Mouse (Mus musculus): Measurements from ENCODE around the gene Rae1.

The Rae1 gene

DNA sequence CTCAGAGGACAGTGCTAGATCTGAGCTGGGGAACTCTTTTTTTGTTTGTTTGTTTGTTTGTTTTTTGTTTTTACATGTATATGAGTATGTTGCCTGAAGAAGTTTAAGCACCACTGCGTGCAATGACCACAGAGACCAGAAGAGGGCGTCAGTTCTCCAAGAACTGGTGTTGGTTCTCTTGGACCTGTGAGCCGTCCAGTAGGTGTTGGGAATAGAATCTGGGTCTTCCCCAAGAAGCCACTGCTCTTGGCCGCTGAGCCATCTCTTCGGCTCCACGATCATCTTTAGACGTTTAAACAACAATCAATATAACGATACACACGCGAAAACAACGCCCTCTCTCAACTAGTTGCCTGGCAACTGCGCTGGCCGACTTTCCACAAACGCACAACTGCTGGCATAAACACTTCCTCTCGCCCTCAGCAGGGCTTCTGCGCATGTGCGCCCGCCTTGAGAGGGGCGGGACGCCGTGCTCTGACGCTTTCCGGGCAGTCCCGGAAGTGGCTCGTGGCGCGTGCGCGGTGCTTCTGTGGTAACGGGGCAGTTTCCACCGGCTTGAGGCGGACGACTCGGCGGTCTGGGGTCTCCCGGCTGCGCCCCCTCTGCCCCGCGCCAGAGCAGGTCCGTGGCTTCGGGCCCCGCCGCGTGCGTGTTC lies at the start of gene Rae1:
Gene Rae1, plus strand, starts transcription at position 488 of the 655 bp plus-strand sequence.
- in situ Hi-C loops (cut with MboI; ENCODE audit: low pct_unique_long_range_greater_than_20kb in 1 of 2, low sequenced_read_pairs in 2 of 2, unreplicated experiment in 1 of 2), result loop anchor here (5.0 to 25.0 kb wide), 3 partner anchors 83 to 512 kb away; no protein-coding TSS in a partner anchor

DNA sequence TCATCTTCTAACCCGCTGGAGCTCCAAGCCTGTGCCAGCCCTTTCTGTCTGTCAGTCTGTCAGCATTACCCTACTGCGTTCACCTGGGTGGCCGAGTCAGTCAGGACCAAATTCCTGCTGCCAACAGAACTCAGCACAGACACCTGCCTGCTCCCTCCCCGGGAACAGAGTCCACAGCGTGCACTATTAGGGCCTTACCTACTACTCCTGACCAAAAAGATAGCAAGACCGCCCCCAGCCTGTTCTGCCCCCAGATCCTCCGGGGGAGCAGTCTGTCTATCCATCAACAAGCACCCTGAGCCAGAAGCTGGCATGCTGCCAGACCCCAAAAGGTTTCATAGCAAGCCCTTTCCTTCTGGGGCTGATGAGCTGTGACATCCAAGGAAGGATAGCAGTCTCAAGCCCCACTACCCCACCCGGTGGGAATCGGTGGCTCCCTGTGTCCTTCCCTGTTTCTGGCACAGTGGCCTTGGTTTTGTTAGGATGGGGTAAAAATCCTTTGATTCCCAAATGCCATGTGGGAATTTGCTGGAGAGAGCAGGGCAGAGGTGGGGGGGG lies 49.7 kb upstream of the Rae1 start:
- in situ Hi-C loops (cut with MboI; ENCODE audit: low pct_unique_long_range_greater_than_20kb in 1 of 2, low sequenced_read_pairs in 2 of 2, unreplicated experiment in 1 of 2), result no loop called here

DNA sequence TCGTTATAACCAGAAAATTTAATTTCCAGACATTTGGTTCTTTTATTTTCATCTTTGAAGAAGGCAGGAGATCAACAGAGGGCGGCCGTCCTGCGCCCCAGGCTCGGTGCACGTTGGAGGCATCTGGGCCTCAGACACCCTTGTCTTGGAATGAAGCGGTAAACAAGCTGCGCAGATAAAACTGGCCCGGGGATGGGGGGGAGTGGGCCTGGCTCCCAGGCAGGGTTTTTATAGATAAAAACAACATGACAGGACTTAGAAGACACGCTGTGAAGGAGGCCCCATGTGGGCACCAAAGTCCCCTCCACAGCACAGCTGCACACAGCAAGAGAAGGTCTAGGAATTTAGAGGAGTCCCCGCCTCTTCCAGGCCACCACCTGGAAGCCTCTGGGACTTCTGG lies 49.2 kb upstream of the Rae1 start:
- in situ Hi-C loops (cut with MboI; ENCODE audit: low pct_unique_long_range_greater_than_20kb in 1 of 2, low sequenced_read_pairs in 2 of 2, unreplicated experiment in 1 of 2), result no loop called here

DNA sequence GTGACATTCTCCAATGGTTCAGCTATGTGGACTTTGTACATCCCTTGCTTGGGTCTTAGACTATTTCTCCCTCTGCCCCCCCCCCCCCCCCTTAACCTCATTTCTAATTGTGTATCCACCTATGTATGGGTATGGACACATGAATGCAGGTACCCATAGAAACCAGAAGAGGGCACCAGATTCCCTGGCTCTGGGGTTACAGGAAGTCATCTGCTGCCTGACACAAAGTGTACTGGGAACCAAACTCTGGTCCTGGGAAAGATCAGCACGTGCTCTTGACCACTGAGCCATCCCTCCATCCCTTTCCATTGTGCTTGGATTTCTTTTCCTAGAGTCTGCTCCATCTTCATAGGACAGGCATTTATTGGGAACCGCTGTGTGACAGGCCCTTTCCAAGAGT lies 47.9 kb upstream of the Rae1 start:
- in situ Hi-C loops (cut with MboI; ENCODE audit: low pct_unique_long_range_greater_than_20kb in 1 of 2, low sequenced_read_pairs in 2 of 2, unreplicated experiment in 1 of 2), result no loop called here

DNA sequence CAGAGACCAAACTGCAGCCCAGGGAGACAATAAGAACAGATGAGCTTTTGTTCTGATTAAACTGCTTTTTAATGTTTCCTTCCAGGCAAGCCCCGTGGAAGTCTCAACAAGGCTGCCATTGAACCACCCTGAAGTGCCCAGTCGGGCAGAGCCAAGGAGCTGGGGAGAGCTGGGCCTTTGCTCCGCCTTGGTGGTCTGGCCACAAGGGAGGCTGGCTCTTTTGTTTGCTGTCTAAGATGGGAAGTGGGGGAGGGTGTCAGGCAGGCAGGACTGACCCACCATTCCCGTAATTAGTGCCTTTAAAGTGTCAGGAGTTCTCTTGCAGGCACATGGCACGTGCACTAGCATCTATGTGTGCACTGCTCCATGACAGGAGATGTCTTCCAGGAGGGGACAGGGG lies 41.3 kb upstream of the Rae1 start:
- in situ Hi-C loops (cut with MboI; ENCODE audit: low pct_unique_long_range_greater_than_20kb in 1 of 2, low sequenced_read_pairs in 2 of 2, unreplicated experiment in 1 of 2), result no loop called here

DNA sequence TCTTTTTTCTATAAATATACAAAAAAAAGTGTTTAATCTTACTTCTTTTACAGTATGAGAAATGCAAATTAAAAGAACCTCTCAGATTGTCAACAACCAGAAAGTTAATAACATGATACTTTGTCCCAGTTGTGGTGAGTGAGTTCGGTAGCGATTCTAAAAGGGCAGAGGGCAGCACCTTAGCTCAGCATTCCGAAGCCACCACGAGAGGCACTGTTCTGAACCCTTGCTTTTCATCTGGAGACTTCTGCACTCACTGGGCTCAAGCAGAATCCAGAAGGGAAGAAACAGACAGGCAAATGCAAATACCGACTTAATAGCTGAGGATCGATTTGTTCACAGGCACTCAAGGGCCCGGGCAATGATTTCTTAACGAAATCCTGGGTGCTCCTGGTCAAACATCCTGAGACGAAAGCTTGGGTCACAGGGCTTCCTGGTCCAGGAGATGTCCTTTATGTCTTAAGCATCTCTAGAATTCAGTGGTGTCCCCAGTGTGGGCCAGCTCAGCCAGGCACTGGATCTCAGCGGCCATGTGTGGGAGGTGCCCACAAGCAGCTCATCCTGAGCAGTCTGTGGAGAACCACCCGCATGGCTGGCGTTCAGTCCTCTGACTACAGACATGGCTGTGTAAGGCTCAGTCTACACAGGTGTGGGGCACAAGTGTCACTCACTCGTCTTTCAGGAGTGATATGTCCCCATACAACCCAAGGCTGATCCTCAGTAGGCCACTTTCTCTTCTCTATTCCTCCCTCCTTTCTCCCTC lies 40.7 kb upstream of the Rae1 start:
- in situ Hi-C loops (cut with MboI; ENCODE audit: low pct_unique_long_range_greater_than_20kb in 1 of 2, low sequenced_read_pairs in 2 of 2, unreplicated experiment in 1 of 2), result no loop called here

DNA sequence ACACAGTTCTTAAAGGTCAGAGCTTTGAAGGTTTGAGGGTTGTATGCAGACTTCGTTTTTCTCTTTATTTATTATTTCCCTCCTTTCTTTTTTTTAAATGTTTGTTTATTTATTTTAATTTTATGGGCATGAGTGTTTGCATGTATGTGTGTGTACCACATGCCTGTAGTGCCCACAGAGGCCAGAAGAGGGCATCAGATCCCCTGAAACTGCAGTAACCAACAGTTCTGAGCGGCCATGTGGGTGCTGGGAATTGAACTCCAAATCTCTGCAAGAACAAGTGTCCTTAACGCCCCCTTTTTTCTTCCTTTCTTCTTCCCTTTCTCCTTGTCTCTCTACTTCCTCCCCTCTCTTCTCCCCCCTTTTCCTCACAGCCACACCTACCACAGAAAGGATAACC lies 39.6 kb upstream of the Rae1 start:
- in situ Hi-C loops (cut with MboI; ENCODE audit: low pct_unique_long_range_greater_than_20kb in 1 of 2, low sequenced_read_pairs in 2 of 2, unreplicated experiment in 1 of 2), result no loop called here

DNA sequence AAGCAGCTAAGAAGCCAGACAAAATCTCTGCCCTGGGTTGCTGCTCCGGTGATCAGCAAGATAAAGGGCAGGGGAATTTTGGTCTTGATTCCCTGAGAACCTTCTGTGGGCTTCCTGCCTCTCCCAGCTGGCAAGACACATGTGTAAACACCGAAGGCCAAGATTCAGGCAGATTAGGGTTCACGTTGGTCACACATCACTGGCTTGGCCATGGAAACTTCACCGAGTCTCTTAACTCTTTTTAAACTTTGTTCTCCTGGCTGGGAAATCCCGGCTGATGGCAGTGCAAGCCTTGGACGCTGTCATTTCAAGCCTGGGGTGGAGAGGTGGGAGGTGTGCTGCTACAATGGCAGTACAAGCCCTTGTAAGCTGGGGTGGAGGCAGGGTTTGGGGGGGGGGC lies 38.7 kb upstream of the Rae1 start:
- in situ Hi-C loops (cut with MboI; ENCODE audit: low pct_unique_long_range_greater_than_20kb in 1 of 2, low sequenced_read_pairs in 2 of 2, unreplicated experiment in 1 of 2), result no loop called here

DNA sequence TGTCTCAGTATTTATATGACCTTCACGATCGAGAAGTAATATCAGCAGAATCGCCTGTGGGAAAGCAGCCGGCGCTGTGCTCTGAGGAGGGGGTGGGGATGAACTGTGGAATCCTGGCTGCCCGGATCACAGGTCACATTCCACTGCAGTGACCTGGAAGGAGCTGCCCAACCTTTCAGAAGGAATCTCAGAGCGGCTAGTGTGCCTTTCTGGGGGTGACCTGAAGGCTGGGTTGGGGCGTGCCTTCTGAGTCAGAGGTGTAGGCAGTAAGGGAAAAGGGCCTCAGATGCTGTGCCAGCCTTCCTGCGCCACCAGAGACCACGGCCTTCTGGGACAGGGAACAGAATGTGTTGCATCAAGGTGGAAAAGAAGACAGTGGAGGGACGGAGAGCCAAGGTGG lies 34.7 kb upstream of the Rae1 start:
- in situ Hi-C loops (cut with MboI; ENCODE audit: low pct_unique_long_range_greater_than_20kb in 1 of 2, low sequenced_read_pairs in 2 of 2, unreplicated experiment in 1 of 2), result no loop called here

DNA sequence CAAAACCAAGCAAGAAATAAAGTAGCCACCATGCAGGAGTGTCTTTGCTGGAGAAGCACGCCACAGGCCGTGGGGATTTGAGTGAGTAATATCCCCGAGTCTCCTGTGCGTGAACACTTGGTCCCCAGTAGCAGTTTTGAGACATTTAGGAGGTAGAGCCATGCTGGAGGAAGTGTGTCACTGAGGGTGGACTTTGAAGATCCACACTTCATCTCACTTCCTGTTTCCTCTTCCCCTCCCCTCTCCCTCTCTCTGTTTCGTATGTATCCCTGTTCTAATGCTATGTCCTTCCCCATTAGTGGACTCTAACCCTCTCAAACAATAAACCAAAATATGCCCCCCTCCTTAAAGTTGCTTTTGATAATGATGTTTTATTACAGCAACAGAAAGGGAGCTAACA lies 33.4 kb upstream of the Rae1 start:
- in situ Hi-C loops (cut with MboI; ENCODE audit: low pct_unique_long_range_greater_than_20kb in 1 of 2, low sequenced_read_pairs in 2 of 2, unreplicated experiment in 1 of 2), result no loop called here

DNA sequence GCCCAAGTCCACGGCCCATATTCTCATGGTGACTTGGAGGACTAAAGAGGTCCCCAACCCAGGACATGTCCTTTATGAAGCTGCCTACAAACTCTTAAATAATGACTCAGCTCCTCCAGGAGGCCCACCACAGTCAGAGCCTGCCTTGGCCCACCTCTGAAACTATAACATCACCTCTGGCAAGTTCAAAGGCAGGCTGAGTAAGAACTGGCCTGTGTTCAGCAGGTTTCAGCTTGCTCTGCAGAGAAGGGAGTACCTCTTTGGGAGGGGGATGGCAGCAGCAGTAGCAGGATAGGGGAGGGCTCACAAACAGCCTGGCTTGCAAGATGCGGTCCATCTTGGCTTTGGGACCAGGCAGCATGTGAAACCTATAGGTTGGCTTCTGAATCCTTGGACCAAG lies 28.1 kb upstream of the Rae1 start:
- in situ Hi-C loops (cut with MboI; ENCODE audit: low pct_unique_long_range_greater_than_20kb in 1 of 2, low sequenced_read_pairs in 2 of 2, unreplicated experiment in 1 of 2), result no loop called here

DNA sequence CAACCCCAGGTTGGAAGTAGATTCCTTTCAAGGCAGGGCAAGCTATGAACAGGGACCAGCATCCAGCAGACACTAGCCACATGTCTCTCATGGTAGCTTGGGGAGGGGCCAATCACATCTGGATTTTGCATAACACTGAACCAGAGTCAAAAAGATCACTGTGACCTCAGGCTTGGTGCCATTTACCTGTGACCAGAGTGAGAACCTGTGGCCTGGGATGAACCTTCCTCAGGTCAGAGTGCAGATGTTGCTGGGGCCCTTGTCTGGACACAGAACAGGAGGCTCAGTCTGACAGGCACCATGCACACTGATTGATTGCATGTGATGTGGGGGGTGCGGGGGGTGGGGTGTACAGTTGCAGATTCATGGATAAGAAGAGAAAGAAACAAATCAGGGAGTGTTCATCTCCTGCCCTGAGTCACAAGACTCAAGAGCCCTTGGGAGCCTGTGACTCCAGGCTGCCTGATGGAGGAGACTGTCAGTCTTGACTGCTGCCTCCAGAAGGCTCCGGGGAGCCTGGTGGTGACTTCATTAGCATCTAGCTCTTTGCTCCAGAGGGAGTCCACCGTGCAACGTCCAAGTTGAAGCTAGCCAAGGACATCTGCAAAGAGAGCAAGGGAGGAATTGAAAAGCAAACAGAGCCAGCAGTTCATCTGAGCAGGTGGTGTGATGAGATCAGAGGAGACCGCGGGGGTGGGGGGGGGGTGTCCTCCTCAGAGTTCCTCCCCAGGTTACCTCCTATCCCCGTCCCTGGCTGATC lies 25.9 kb upstream of the Rae1 start:
- in situ Hi-C loops (cut with MboI; ENCODE audit: low pct_unique_long_range_greater_than_20kb in 1 of 2, low sequenced_read_pairs in 2 of 2, unreplicated experiment in 1 of 2), result no loop called here

DNA sequence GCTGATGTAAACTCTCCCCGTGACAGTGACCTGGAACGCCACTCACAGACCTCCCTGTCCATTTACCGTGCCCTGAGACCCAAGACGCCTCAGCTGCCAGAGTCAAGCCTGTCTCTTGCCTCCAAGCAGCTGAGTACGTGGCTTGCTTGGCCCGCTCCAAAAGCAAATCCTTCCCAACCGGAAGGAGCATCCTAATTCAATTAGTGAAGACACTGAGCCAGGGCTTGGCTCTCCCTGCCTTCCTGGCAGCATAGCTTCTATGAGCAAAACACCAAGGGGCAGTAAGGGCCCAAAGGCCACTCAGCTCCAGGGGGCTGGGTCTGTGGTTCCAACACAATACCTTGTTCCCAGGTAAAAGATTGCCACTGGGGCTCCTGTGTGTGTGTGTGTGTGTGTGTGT lies 25.2 kb upstream of the Rae1 start:
- in situ Hi-C loops (cut with MboI; ENCODE audit: low pct_unique_long_range_greater_than_20kb in 1 of 2, low sequenced_read_pairs in 2 of 2, unreplicated experiment in 1 of 2), result loop anchor here in 1 of 2 experiments (25.0 kb wide), 1 partner anchor 487 kb away; no protein-coding TSS in a partner anchor

DNA sequence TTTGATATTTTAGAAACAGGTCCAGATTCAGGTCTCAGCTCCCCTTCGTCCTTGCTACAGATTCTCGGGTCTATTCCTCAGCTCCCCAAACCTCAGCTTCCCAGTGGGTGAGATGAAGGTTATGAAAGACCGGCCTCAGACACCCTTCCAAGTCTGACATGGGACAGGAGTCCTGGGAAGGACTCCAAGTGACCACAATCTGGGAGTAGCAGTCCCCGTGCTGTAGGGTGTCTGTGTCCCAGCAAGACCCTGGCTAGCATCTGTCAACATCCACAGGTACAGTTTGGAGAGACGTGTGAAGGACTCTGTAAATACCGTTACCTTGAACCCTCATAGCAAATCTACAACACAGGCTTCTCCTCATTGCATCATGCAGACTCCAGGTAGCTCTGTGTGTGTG lies 24.8 kb upstream of the Rae1 start:
- in situ Hi-C loops (cut with MboI; ENCODE audit: low pct_unique_long_range_greater_than_20kb in 1 of 2, low sequenced_read_pairs in 2 of 2, unreplicated experiment in 1 of 2), result loop anchor here in 1 of 2 experiments (25.0 kb wide), 1 partner anchor 488 kb away; no protein-coding TSS in a partner anchor

DNA sequence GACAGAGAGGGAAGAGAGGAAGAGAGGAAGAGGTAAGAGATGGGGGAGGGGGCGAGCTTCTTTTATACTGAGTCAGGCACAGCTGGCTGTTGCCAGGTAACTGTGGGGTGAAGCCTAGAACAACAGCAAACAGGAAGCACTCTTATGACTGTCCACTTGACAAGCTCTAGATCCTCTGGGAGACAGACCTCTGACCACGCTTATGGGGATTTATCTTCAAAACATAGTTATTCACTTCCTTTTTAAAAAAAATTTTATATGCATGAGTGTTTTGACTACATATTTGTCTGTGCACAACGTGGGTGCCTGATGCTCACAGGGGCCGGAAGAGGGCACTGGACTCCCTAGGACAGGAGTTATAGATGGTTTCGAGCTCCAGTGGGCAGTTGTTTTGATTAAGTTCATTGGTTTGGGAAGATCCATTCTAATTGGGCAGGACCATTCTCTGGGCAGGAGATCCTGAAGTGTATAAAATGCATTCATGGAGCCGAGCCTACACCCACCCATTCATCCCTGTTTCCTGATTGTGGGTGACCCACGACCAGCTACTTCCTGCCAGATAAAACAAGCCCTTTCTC lies 23.2 kb upstream of the Rae1 start:
- in situ Hi-C loops (cut with MboI; ENCODE audit: low pct_unique_long_range_greater_than_20kb in 1 of 2, low sequenced_read_pairs in 2 of 2, unreplicated experiment in 1 of 2), result loop anchor here in 1 of 2 experiments (25.0 kb wide), 1 partner anchor 489 kb away; no protein-coding TSS in a partner anchor

DNA sequence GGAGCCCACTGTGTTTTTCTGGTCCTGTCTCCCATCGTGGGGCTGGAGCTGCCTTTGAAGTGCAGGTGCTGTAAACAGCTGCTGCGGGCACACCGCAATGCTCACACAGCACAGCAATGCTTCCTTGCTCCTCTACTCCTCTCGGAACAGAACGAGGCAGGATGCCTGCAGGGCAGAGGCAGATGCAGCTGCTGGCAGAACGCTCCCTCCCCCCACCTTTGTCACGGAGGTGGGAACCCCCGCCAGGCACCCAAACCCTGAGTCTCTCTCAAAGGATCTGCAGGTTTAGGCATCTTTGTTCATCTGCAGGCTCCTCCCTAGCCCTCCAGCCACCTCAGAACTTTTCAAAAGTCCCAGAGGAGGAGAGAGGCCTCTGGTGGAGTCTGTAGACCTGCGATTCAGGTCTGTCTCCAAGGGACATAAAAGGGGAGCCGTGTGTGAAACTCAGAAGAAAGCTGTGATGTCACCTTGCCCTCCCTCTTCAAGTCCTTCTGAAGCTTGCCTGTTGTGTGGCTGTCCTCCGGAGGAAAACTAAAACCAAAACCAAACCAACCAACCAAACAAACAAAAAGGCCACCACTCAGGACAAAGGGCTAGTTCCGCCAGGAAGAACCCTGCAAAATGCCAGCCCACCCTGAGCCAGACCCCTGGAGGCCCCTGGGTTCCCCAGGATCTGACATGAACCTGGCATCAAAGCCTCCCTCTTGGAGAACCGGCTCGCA lies 22.3 kb upstream of the Rae1 start, which contains the start of gene Spo11:
Gene Spo11, plus strand, starts transcription at position 292 of the 722 bp plus-strand sequence.
- in situ Hi-C loops (cut with MboI; ENCODE audit: low pct_unique_long_range_greater_than_20kb in 1 of 2, low sequenced_read_pairs in 2 of 2, unreplicated experiment in 1 of 2), result loop anchor here in 1 of 2 experiments (25.0 kb wide), 1 partner anchor 490 kb away; no protein-coding TSS in a partner anchor

DNA sequence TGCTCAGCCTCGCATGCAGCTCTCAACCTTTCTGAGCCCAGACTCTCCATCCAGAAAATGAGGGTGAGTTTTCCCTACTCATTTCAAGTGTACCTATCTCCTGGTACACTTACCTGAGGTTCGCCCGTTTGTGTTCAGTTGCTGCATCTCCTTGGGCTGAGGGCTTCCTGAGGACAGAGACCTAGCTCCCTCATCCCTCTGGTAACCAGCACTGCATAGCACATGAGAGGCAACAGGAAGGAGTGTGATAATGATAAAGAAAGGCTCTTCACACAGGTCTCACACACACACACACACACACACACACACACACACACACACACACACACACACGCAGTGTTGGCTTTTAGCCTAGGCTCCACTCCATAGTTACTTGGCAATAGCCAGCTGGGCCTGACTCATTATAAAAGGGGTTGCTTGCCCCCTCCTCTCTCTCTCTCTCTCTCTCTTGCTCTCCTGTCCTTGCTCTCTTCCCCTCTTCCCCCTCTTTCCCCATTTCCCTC lies 21.7 kb upstream of the Rae1 start:
- in situ Hi-C loops (cut with MboI; ENCODE audit: low pct_unique_long_range_greater_than_20kb in 1 of 2, low sequenced_read_pairs in 2 of 2, unreplicated experiment in 1 of 2), result loop anchor here in 1 of 2 experiments (25.0 kb wide), 1 partner anchor 491 kb away; no protein-coding TSS in a partner anchor

Measured in mouse embryonic stem cell (cell line).